Mouse (Mus musculus) liver, embryonic 13.5 days (tissue): ENCODE data around the gene Tacc2. TPM values are rescaled to one million over a fixed set of nuclear protein-coding genes. Genes with fewer than 3 reads are reported as not detected.
A peak's percentile ranks its signal among the peaks of the same experiment; 100 is the strongest.

Source experiments
- ATAC-seq: fragments of 200-750 bp; cut with Nextera tagmentation; 2 replicates; pipeline ENCODE4 v1.8.0; 2017; ENCODE audit warnings: low read depth, mild to moderate bottlenecking, moderate number of reproducible peaks, moderate library complexity
- DNase-seq: peaks from one replicate; pipeline ENCODE4 v3.0.0; 2022
- H3K27ac ChIP-seq: fragments of 300-500 bp; sonication (generic); 2 replicates; pipeline ENCODE4 v1.5.1; 2015; ENCODE audit warnings: moderate library complexity, mild to moderate bottlenecking, inconsistent platforms
- H3K27me3 ChIP-seq: fragments of 300-500 bp; sonication (generic); 2 replicates; pipeline ENCODE4 v1.6.1; 2015; ENCODE audit warnings: mild to moderate bottlenecking, inconsistent platforms
- H3K36me3 ChIP-seq: fragments of 300-500 bp; sonication (generic); 2 replicates; pipeline ENCODE4 v1.6.1; 2015; ENCODE audit warnings: mild to moderate bottlenecking, inconsistent platforms
- H3K4me1 ChIP-seq: fragments of 300-500 bp; sonication (generic); replicated peaks from 2 replicates; pipeline ENCODE4 v1.6.1; 2015; ENCODE audit warnings: inconsistent platforms
- H3K4me2 ChIP-seq: fragments of 300-500 bp; sonication (generic); 2 replicates; pipeline ENCODE4 v1.6.1; 2015; ENCODE audit warnings: inconsistent platforms, mild to moderate bottlenecking, moderate library complexity
- H3K4me3 ChIP-seq: fragments of 300-500 bp; sonication (generic); replicated peaks from 2 replicates; pipeline ENCODE4 v1.5.1; 2015; ENCODE audit warnings: mild to moderate bottlenecking, inconsistent platforms
- H3K9ac ChIP-seq: fragments of 300-500 bp; sonication (generic); 2 replicates; pipeline ENCODE4 v1.6.1; 2015; ENCODE audit warnings: mild to moderate bottlenecking, inconsistent platforms
- H3K9me3 ChIP-seq: fragments of 300-500 bp; sonication (generic); replicated peaks from 2 replicates; pipeline ENCODE4 v1.6.1; 2016; ENCODE audit warnings: inconsistent platforms
- WGBS: fragments of 180-500 bp; shearing (Covaris S2); methylation state at CpG from one replicate; pipeline ENCODE4 v1.1.7; 2015; ENCODE audit not compliant: insufficient replicate concordance; 5-methylcytosine and 5-hydroxymethylcytosine counted together
- polyA plus RNA-seq: library from polyadenylated mRNA; unstranded; fragments of >200 nt; fragmentation: Nextera tagmentation; extraction: Ambion mirVana; gene quantifications from 2 replicates; pipeline ENCODE4 v1.2.1, GENCODE M21; 2015

Tacc2 gene
- polyA plus RNA-seq, 1 experiment from 2014 or later = 2.3 TPM

DNA sequence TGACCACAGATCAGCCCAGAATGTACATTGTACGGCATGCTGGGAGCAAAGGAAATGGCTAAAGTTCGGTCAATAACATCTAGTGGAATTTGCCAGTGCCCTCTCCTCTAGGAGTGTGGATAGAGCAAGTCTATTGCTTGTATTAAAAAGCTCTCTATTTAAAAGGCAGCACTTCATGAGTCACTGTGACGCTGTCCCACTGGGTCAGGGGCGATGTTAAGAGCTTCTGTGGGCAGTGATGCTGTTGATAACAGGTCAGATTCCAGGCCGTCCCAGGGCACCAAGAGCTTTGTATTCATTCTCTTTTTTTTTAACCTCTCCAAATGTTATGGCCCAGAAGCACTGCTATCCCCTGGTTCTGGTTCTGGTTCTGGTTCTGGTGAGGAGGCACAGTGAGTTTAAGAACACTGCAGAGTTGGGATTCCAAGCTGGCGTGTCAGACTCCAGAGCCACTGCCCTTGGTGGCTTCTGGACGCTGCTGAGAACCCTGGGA lies 179.2 kb downstream of the Tacc2 start:
- H3K27me3 ChIP-seq = no peaks in the 10 kb centered on the region
- no peaks in the 10 kb centered on the region for H3K9me3 ChIP-seq
- no peak overlapping the region for H3K27ac ChIP-seq
- no peak for ATAC-seq
- H3K4me1 ChIP-seq = no peaks in the 10 kb centered on the region
- no peak overlapping the region for H3K9ac ChIP-seq
- H3K4me2 ChIP-seq = no peak overlapping the region
- no peak for DNase-seq
- H3K4me3 ChIP-seq = no peak overlapping the region
- H3K36me3 ChIP-seq = no peaks in the 10 kb centered on the region
- WGBS = 52% methylated on average over 7 of the region's 7 CpGs

DNA sequence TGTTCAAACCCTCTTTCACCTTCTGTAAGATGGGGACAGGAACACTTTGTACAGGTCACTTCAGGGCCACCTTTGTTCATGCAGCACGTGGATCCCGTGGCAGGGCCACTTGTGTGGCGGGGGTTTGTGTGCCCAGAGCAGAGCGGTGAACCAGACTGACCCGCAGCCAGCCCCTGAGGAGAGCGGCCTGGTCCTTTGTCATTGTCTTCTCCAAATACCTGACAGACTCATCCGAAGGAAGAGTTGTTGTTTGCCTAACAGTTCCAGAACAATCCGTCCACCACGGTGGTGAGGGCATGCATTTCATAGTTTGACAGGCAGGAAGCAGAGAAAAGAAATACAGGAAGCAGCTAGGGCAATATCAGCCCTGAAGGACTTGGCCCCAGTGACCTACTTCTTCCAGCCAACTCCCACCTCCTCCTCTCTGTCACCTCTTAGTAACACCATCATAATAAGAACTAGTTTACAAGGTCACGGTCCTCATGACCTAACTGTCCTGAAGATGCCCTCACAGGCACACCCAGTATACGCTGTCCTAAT lies 180.2 kb downstream of the Tacc2 start:
- Histone ChIP-seq H3K9ac (no peak overlapping the region), H3K36me3 (no peaks in the 10 kb centered on the region), H3K27ac (no peak overlapping the region), H3K4me3 (no peak overlapping the region), H3K27me3 (no peaks in the 10 kb centered on the region), H3K9me3 (no peaks in the 10 kb centered on the region), H3K4me2 (no peak overlapping the region), H3K4me1 (no peaks in the 10 kb centered on the region)
- no peak for ATAC-seq
- WGBS = 62% methylated on average over 11 of the region's 11 CpGs
- DNase-seq = no peak

DNA sequence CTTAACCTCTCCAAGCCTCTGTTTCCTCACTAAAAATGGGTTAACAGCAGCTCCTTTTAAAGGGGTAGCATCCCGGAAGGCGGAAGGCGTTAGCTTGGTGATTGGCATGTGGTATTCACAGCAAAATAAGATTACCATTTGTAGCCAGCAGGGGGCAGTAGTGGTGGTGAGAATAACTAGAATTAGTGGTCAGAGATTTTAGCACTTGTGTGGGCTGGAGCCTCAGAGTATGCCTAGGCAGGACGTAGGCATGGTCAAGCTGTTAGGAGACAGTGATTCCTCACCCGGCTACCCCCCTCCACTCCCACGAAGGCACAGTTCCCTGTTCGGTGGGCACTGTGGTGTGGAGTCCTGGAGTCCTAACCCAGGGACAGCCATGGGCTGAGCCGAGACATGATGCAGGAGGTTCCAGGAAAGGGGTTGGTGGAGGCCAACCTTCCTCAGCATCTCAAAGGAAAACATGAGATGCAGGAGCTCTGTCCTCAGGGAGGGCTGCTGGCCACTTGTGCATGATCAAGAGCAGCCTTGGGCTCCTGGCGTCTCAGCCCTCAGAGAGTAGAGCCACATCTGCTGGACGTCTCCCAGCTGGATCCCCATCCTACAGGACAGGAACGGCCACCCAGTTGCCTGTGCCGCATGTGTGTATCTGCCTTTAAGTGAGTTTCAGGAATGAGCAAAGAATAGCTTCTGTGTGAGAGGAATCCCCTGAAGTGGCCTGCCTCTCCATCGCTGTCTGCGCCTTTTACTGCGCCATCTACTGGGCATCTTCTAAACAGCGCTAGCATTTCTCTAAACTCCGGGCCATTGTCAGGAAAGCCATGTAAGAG lies 185.0 kb downstream of the Tacc2 start:
- DNase-seq (peak; percentile 15), ATAC-seq (peak; percentile 57)
- no peak overlapping the region for H3K9ac ChIP-seq
- H3K27me3 ChIP-seq = no peaks in the 10 kb centered on the region
- no peak overlapping the region for H3K4me3 ChIP-seq
- WGBS = 39% methylated on average over 17 of the region's 17 CpGs
- no peaks in the 10 kb centered on the region for H3K9me3 ChIP-seq
- no peak overlapping the region for H3K27ac ChIP-seq
- H3K4me1 ChIP-seq = no peaks in the 10 kb centered on the region
- no peaks in the 10 kb centered on the region for H3K36me3 ChIP-seq
- H3K4me2 ChIP-seq = no peak overlapping the region

DNA sequence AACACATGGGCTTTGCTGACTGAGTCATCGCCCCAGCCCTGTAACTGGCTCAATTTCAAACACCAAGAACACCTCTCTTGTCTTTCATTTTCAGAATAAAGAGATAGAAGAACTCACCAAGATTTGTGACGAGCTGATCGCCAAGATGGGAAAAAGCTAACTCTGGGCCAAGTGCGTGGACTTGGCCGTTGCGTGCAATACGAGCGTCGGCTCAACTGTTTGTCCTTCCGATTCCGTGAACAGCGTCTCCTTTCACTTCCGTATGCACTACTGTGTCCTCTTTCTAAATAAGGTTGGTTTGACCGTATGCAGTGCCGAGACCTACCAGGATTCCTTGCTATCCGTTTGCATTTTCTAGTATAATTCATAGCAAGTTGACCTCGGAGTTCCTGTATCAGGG lies 186.9 kb downstream of the Tacc2 start:
- Histone ChIP-seq H3K27ac (no peak overlapping the region), H3K4me2 (no peak overlapping the region), H3K9me3 (no peaks in the 10 kb centered on the region), H3K4me3 (no peak overlapping the region), H3K4me1 (no peaks in the 10 kb centered on the region), H3K27me3 (no peaks in the 10 kb centered on the region), H3K36me3 (no peaks in the 10 kb centered on the region), H3K9ac (no peak overlapping the region)
- ATAC-seq (no peak), DNase-seq (no peak)
- 85% methylated on average over 17 of the region's 17 CpGs for WGBS

DNA sequence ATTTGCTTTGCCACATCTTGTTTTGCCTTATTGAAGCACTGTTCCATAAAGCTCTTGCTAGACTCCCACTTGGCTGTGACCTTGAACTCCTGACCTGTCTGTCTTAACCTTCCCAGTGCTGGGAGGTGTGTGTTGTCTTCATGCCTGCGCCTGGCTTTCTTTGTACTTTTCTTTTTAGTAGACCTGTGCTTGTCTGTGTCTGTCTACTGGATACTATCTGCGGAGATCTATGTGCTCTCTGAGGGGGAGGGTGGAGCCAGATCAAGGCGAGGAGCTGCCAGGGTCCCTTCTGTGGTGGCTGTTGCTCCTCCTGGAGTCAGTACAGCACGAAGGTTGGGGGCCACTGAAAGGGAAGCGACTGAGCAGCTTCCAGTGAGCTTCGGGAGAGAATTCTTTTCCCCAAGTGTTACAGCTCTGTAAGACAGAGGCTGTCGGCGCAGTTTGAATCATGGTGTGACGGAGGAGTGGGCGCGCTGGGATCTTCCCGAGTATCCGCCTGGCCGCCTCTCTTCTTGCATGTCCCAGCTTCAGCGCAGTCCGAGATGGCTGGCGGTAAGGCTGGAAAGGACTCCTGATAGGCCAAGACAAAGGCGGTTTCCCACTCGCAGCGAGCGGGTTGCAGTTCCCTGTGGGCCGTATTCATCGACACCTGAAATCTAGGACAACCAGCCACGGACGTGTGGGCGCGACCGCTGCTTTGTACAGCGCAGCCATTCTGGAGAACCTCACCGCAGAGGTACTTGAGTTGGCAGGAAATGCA lies 189.4 kb downstream of the Tacc2 start:
- no peak for DNase-seq
- WGBS = 58% methylated on average over 30 of the region's 30 CpGs
- Histone ChIP-seq H3K9me3 (no peaks in the 10 kb centered on the region), H3K27me3 (no peaks in the 10 kb centered on the region), H3K4me3 (no peak overlapping the region), H3K4me2 (no peak overlapping the region), H3K36me3 (no peaks in the 10 kb centered on the region), H3K27ac (no peak overlapping the region), H3K4me1 (no peaks in the 10 kb centered on the region), H3K9ac (no peak overlapping the region)
- ATAC-seq = no peak

DNA sequence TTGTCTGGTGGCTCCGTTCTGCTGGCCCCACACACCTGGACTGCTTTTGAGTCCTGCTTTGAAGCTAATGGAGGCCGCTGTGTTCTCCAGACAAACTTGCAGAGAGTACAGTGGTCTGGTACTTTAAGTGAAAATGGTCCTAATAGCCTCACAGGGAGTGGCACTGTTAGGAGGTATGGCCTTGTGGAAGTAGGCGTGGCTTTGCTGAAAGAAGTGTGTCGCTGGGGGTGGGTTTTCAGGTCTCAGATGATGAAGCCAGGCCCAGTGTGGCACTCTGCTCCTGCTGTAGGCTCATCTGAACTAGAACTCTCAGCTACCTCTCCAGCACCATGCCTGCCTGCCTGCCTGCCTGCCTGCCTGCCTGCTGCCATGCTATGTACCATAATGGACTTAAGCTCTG lies 190.9 kb downstream of the Tacc2 start:
- Histone ChIP-seq H3K36me3 (no peaks in the 10 kb centered on the region), H3K9me3 (no peaks in the 10 kb centered on the region), H3K4me3 (no peak overlapping the region), H3K4me1 (0 out of 2 replicates have a peak, but pooled peaks cover 4% of the 10 kb centered on the region), H3K4me2 (no peak overlapping the region), H3K9ac (no peak overlapping the region), H3K27me3 (no peaks in the 10 kb centered on the region), H3K27ac (no peak overlapping the region)
- no peak for DNase-seq
- WGBS = 65% methylated on average over 4 of the region's 4 CpGs
- ATAC-seq = no peak

DNA sequence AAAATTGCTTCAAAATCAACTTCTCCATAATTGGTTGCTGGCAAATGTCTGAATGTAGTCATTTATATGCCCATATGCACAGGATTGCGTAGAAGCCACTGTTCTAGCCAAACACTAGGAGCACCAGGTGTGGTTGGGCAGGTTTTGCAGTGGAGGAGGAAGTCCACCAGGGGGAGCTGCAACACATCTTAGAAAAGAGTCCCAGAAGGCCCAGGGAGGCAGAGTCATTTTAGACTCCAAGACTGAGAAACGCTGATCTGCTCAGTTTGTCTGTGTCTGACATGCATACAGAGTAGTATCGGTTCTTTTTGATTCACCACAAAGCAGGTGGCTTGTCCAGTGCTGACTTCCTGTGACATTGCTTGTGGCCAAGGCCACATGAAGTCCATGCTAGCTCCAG lies 193.5 kb downstream of the Tacc2 start:
- peaks cover 15% of the 10 kb centered on the region for H3K4me1 ChIP-seq
- ATAC-seq (no peak), DNase-seq (peak; percentile 38)
- no peaks in the 10 kb centered on the region for H3K27me3 ChIP-seq
- no peaks in the 10 kb centered on the region for H3K9me3 ChIP-seq
- 27% methylated on average over 3 of the region's 3 CpGs for WGBS
- no peak overlapping the region for H3K27ac ChIP-seq
- H3K4me3 ChIP-seq = no peak overlapping the region
- H3K9ac ChIP-seq = no peak overlapping the region
- H3K36me3 ChIP-seq = no peaks in the 10 kb centered on the region
- no peak overlapping the region for H3K4me2 ChIP-seq

DNA sequence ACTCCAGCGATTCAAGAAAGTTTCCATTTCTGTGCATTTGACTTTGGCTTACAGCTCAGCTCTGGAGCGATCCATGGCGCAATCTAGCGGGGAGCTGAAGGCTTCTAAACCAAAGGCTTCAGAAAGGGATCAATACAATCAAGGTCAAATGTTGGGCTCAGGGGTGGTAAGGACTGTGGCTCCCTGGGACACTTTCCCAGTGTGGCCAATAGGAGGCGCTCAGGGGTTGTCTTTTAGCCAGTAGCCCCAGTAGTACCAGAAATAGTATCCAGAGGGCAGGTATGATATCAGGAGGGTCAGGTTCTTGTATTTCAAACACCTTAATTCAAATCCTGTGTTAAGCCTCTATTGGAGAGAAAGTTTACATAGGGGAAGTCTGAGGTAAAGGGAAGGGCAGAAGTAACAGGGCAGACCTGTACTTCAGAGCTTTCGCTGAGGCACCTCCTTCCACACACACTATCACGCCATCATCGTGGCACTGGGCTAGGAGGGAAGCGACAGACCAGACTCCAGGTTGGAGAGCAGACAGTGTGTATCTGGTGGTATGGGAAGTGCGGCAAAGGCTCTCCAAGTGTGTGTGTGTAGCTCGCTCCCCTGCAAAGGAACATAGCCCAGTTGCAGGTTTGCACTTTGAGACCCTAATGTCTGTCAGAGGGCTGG lies 196.1 kb downstream of the Tacc2 start:
- H3K4me3 ChIP-seq = no peak overlapping the region
- 62% methylated on average over 11 of the region's 11 CpGs for WGBS
- peaks cover 15% of the 10 kb centered on the region for H3K4me1 ChIP-seq
- no peak overlapping the region for H3K27ac ChIP-seq
- no peaks in the 10 kb centered on the region for H3K36me3 ChIP-seq
- H3K4me2 ChIP-seq = no peak overlapping the region
- ATAC-seq = 0 out of 2 replicates have a peak, but pooled peaks have one; percentile 52
- no peaks in the 10 kb centered on the region for H3K9me3 ChIP-seq
- peak; percentile 17 for DNase-seq
- no peaks in the 10 kb centered on the region for H3K27me3 ChIP-seq
- no peak overlapping the region for H3K9ac ChIP-seq

DNA sequence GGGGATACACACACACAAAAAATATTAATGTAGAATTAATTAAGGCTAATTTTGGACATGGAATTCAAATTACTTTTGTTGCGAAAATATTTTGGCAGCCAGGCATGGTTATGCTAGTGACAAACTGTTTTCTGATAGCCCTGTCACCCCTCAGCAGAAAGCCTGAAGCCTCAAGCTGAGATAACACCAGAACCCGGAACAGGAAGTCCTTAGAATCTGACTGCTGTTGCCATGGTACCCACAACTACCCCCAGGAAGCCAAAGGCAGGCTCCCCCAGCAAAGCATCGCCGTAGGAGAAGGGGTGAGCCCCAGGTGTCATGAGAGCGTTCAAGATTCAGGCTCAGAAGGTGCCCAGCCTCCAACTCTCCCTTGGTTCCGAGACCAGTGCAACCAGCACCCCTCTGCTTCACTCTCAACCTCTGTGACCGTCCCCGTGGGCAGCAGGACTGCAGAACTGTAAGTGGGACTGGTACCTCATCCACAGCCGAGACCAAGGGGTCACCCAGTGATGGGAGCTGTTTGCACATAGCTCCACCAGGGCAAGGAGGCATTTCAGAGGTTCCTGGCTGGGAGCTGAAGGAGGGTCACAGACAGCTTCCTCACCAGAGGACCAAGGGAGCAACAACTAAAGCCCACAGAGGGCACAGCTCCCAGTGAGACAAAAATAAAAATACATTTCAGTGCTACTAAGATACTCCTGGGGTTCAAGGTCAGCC lies 196.8 kb downstream of the Tacc2 start, which contains the start of gene Btbd16:
Gene Btbd16, plus strand, starts transcription at position 156 of the 717 bp plus-strand sequence.
- WGBS = 31% methylated on average over 9 of the region's 9 CpGs
- no peak for ATAC-seq

DNA sequence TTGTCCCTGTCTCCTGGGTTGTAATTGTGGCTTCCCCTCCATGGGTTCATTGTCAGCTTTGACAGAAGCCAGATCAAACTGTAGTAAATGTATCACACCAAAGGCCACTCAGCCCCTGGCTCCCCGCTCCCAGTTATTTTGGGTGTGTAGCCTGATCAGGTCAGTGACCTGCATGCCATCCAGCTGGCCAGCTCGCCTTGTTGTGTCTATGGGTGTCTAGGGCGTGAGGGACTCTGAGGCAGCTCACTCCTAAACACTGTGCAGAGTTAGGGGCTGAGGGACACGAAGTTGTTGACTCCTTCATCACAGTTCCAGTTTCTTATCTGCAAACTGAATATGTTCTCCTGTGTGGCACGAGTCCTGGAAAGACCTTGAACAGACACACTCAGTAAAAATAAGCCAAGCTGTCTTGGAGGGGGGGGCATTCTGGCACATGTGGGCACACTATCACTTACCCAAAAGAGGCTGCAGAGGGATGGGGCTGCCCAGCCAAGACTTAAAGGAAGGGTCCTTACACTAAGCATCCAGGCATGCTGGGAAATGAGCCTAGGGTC lies 203.7 kb downstream of the Tacc2 start:
- Histone ChIP-seq H3K4me1 (no peaks in the 10 kb centered on the region), H3K36me3 (no peaks in the 10 kb centered on the region), H3K9me3 (no peaks in the 10 kb centered on the region), H3K27me3 (peaks cover 11% of the 10 kb centered on the region), H3K4me2 (no peak overlapping the region), H3K9ac (no peak overlapping the region), H3K27ac (no peak overlapping the region), H3K4me3 (no peak overlapping the region)
- WGBS = 47% methylated on average over 5 of the region's 5 CpGs
- ATAC-seq (no peak), DNase-seq (no peak)

More for the DNA sequence above, 196.8 kb downstream of the Tacc2 start, which contains the start of gene Btbd16:
- Histone ChIP-seq H3K4me1 (peaks cover 15% of the 10 kb centered on the region), H3K27me3 (no peaks in the 10 kb centered on the region), H3K9ac (no peak within 1 kb of the TSS), H3K36me3 (no peaks in the 10 kb centered on the region), H3K4me2 (no peak within 1 kb of the TSS), H3K4me3 (no peak within 1 kb of the TSS), H3K9me3 (no peaks in the 10 kb centered on the region), H3K27ac (no peak within 1 kb of the TSS)
- no peak for DNase-seq
